Mouse (Mus musculus): ENCODE measurements around the gene Shprh. TPM values are rescaled to one million over a fixed set of nuclear protein-coding genes. Genes with fewer than 3 reads are reported as not detected.
"Not testable (repeated sequence)": the region's sequence is repeated elsewhere in the genome, so short reads cannot be mapped to it uniquely, and the experiment has no call there.

Gene Shprh
- polyA plus RNA-seq, 1 experiment from 2014 or later = 21.2 TPM

- ATAC-seq; H3K27ac ChIP-seq (ENCODE audit: low read length); H3K9me3 ChIP-seq (replicated peaks; ENCODE audit: control insufficient read depth, low read length, poor library complexity, severe bottlenecking); H3K9ac ChIP-seq (ENCODE audit: low read depth, low read length); H3K4me1 ChIP-seq (ENCODE audit: control insufficient read depth, insufficient read depth, low read length); H3K4me2 ChIP-seq (ENCODE audit: low read length); H3K4me3 ChIP-seq (ENCODE audit: low read depth, low read length); H3K27me3 ChIP-seq (ENCODE audit: control insufficient read depth, insufficient read depth, low read depth, low read length); H3K36me3 ChIP-seq (ENCODE audit: control insufficient read depth, insufficient read depth, low read length): not testable (repeated sequence)
- 77% methylated on average over 2 of the region's 2 CpGs for WGBS
Measured at GRCm38 (mm10) chr10:11262292-11262691, 113.1 kb downstream of the Shprh start.

GRCm38 (mm10) chr10:11263795-11264194, 114.6 kb downstream of the Shprh start:
- H3K36me3 ChIP-seq (ENCODE audit: control insufficient read depth, insufficient read depth, low read length); H3K4me1 ChIP-seq (ENCODE audit: control insufficient read depth, insufficient read depth, low read length); ATAC-seq; H3K9ac ChIP-seq (ENCODE audit: low read depth, low read length); H3K27ac ChIP-seq (ENCODE audit: low read length); H3K4me3 ChIP-seq (ENCODE audit: low read depth, low read length); H3K4me2 ChIP-seq (ENCODE audit: low read length); H3K9me3 ChIP-seq (replicated peaks; ENCODE audit: control insufficient read depth, low read length, poor library complexity, severe bottlenecking); H3K27me3 ChIP-seq (ENCODE audit: control insufficient read depth, insufficient read depth, low read depth, low read length): not testable (repeated sequence)
- WGBS = 71% methylated on average over 2 of the region's 2 CpGs

Other genes with a start within 250 kb of the Shprh start
- gene Grm1, start 67.1 kb upstream of the Shprh start, polyA plus RNA-seq (2015; fragmentation: Nextera tagmentation; extraction: Ambion mirVana) = 14.4 and 18.1 TPM in 2 replicates
- gene Fbxo30, start 131.9 kb downstream of the Shprh start, polyA plus RNA-seq (2015; fragmentation: Nextera tagmentation; extraction: Ambion mirVana) = 19.2 and 20.1 TPM in 2 replicates
- 1.0 and 2.3 TPM in 2 replicates for gene Epm2a, start 194.0 kb downstream of the Shprh start, polyA plus RNA-seq (2015; fragmentation: Nextera tagmentation; extraction: Ambion mirVana)

All from midbrain, embryonic 16.5 days (tissue).